ENCODE assay signal across 18 mouse cellular contexts in genomic region chr5:102251076-102251475, GRCm38 (mm10).
A peak's percentile ranks its signal among the peaks of the same experiment; 100 is the strongest.
DNase-seq lines count a peak whose midpoint lies in the region; ATAC-seq and TF ChIP-seq lines count a peak whose summit lies in the region.
"Had no signal": no experiment of that assay in that cellular context is flagged by ENCODE, and none has a peak within 500 bp of the region (broad histone marks: within the 10 kb centered on the region; RNA-seq: fewer than 3 reads in every experiment).

No protein-coding gene starts in this region.

- 96% methylated on average over 7 of the region's 7 CpGs for WGBS in midbrain, embryonic 11.5 days
- WGBS in midbrain, embryonic 14.5 days, result 89% methylated on average over 7 of the region's 7 CpGs

- H3K9ac ChIP-seq in midbrain, embryonic 11.5 days (ENCODE audit: low read length), result no peak overlapping the region
- H3K9ac ChIP-seq in midbrain, embryonic 14.5 days (replicated peaks; ENCODE audit: low read length), result no peak overlapping the region
- H3K9ac ChIP-seq: embryonic facial prominence, embryonic 12.5 days; forebrain, embryonic 13.5 days; forebrain, embryonic 15.5 days; forebrain, postnatal 0 days had no signal

- no peak for ATAC-seq in midbrain, embryonic 11.5 days (ENCODE audit: low FRiP score)
- ATAC-seq in midbrain, embryonic 14.5 days (ENCODE audit: low FRiP score, low TSS enrichment), result no peak
- ATAC-seq: forebrain, embryonic 13.5 days; forebrain, embryonic 15.5 days; forebrain, postnatal 0 days had no signal

- H3K4me2 ChIP-seq in midbrain, embryonic 11.5 days, result no peak overlapping the region
- H3K4me2 ChIP-seq in midbrain, embryonic 14.5 days (ENCODE audit: low read length), result no peak overlapping the region
- H3K4me2 ChIP-seq: embryonic facial prominence, embryonic 12.5 days; forebrain, embryonic 13.5 days; forebrain, embryonic 15.5 days had no signal

- no peak overlapping the region for H3K27ac ChIP-seq in gastrocnemius, adult 2 months
- H3K27ac ChIP-seq in midbrain, embryonic 11.5 days (ENCODE audit: low read depth, low read length), result no peak overlapping the region
- H3K27ac ChIP-seq in midbrain, embryonic 14.5 days (replicated peaks; ENCODE audit: low read depth, low read length), result no peak overlapping the region
- H3K27ac ChIP-seq: embryonic facial prominence, embryonic 10.5 days; embryonic facial prominence, embryonic 12.5 days; forebrain, embryonic 13.5 days; forebrain, embryonic 15.5 days had no signal

- intact Hi-C loops in gastrocnemius, adult 2 months (cut with DNase I), result no loop called here
- intact Hi-C loops in gastrocnemius, postnatal 36 days (cut with DNase I), result no loop called here

- TF ChIP-seq CTCF in gastrocnemius, adult 2 months (IDR thresholded peaks at IDR 0.05), result no peak

- no peaks in the 10 kb centered on the region for H3K4me1 ChIP-seq in midbrain, embryonic 11.5 days (ENCODE audit: control insufficient read depth, insufficient read depth, low read length)
- no peaks in the 10 kb centered on the region for H3K4me1 ChIP-seq in midbrain, embryonic 14.5 days (ENCODE audit: control insufficient read depth, insufficient read depth, low read length)
- H3K4me1 ChIP-seq: embryonic facial prominence, embryonic 10.5 days; embryonic facial prominence, embryonic 12.5 days had no signal

- H3K4me3 ChIP-seq in gastrocnemius, adult 2 months, result no peak overlapping the region
- no peak overlapping the region for H3K4me3 ChIP-seq in midbrain, embryonic 11.5 days (ENCODE audit: low read depth, low read length)
- no peak overlapping the region for H3K4me3 ChIP-seq in midbrain, embryonic 14.5 days (replicated peaks; ENCODE audit: low read depth, low read length)
- H3K4me3 ChIP-seq: embryonic facial prominence, embryonic 10.5 days; embryonic facial prominence, embryonic 12.5 days; forebrain, embryonic 13.5 days; forebrain, embryonic 15.5 days had no signal

- peak; percentile 59 for DNase-seq in adrenal gland, postnatal 10 days
- no peak for DNase-seq in adrenal gland, adult 8-10 months
- peak; percentile 28 for DNase-seq in gastrocnemius, adult 2 months
- no peak for DNase-seq in gastrocnemius, postnatal 36 days
- DNase-seq in midbrain, embryonic 11.5 days (ENCODE audit: low spot score, missing footprints), result peak; percentile 19
- no peak for DNase-seq in midbrain, embryonic 14.5 days
- DNase-seq in layer of hippocampus, adult 8-10 months (ENCODE audit: low spot score in 2 of 2), result no peak
- DNase-seq: adrenal gland, postnatal 25 days; cerebellum, adult 11-12 months; cerebellum, adult 2 months; cerebellum, adult 9-10 months; cerebellum, postnatal 10 days; cerebellum, postnatal 25 days; forebrain, postnatal 0 days had no signal

- H3K9me3 ChIP-seq in midbrain, embryonic 11.5 days (ENCODE audit: control insufficient read depth, low read length), result no peaks in the 10 kb centered on the region
- H3K9me3 ChIP-seq in midbrain, embryonic 14.5 days (ENCODE audit: control insufficient read depth, low read length), result no peaks in the 10 kb centered on the region
- H3K9me3 ChIP-seq: embryonic facial prominence, embryonic 10.5 days; embryonic facial prominence, embryonic 12.5 days; forebrain, embryonic 13.5 days; forebrain, embryonic 15.5 days had no signal

- H3K27me3 ChIP-seq in midbrain, embryonic 11.5 days (ENCODE audit: control insufficient read depth, insufficient read depth, low read length), result no peaks in the 10 kb centered on the region
- H3K27me3 ChIP-seq in midbrain, embryonic 14.5 days (ENCODE audit: control insufficient read depth, insufficient read depth, low read length), result no peaks in the 10 kb centered on the region
- H3K27me3 ChIP-seq: embryonic facial prominence, embryonic 12.5 days; forebrain, embryonic 13.5 days; forebrain, embryonic 15.5 days had no signal

- H3K36me3 ChIP-seq in midbrain, embryonic 11.5 days (ENCODE audit: control insufficient read depth, insufficient read depth, low read length), result no peaks in the 10 kb centered on the region
- H3K36me3 ChIP-seq in midbrain, embryonic 14.5 days (ENCODE audit: control insufficient read depth, insufficient read depth, low read length), result no peaks in the 10 kb centered on the region
- H3K36me3 ChIP-seq: embryonic facial prominence, embryonic 10.5 days; embryonic facial prominence, embryonic 12.5 days; forebrain, embryonic 15.5 days had no signal

Comparison
In these comparisons a context has a peak if more than half of its experiments do, and no peak if none do; other contexts are left out.
1. DNase-seq: peak in adrenal gland, postnatal 10 days (single experiment), gastrocnemius, adult 2 months (single experiment) and midbrain, embryonic 11.5 days (single experiment); none in adrenal gland, adult 8-10 months (single experiment), gastrocnemius, postnatal 36 days (0 of 2), midbrain, embryonic 14.5 days (single experiment) and layer of hippocampus, adult 8-10 months (0 of 2).